Mouse (Mus musculus) CH12.LX (cell line): ENCODE data around the gene Samd13.

Experiments used
- BHLHE40 ChIP-seq: IDR thresholded peaks from 2 replicates; pipeline ENCODE4 v1.6.1; 2011; ENCODE audit warnings: mild to moderate bottlenecking, low read depth, low read length, improper control_type of control experiment
- CTCF ChIP-seq, 2 experiments: IDR thresholded peaks in 1 of 2; conservative IDR thresholded peaks in 1 of 2; 2 replicates each; pipeline ENCODE4 v1.5.1; 2011 to 2012; ENCODE audit warnings: low read depth in 2 of 2, low read length in 2 of 2, improper control_type of control experiment in 1 of 2, inconsistent platforms in 1 of 2, mild to moderate bottlenecking in 1 of 2, moderate library complexity in 1 of 2
- MAFK ChIP-seq: IDR thresholded peaks from 2 replicates; pipeline ENCODE4 v1.6.1; 2011; ENCODE audit warnings: low read length, improper control_type of control experiment; ENCODE audit not compliant: insufficient replicate concordance
- MAX ChIP-seq: IDR thresholded peaks from 2 replicates; pipeline ENCODE4 v1.6.1; 2011; ENCODE audit warnings: low read length, improper control_type of control experiment
- MEF2A ChIP-seq: IDR thresholded peaks from 2 replicates; pipeline ENCODE4 v1.6.1; 2014; ENCODE audit warnings: low read depth, mild to moderate bottlenecking, inconsistent platforms, low read length, improper control_type of control experiment, borderline replicate concordance
- RAD21 ChIP-seq: IDR thresholded peaks from 2 replicates; pipeline ENCODE4 v1.6.1; 2011; ENCODE audit warnings: low read depth, mild to moderate bottlenecking, low read length, improper control_type of control experiment, moderate library complexity
- SMC3 ChIP-seq: IDR thresholded peaks from 2 replicates; pipeline ENCODE4 v1.6.1; 2011; ENCODE audit warnings: low read depth, low read length, improper control_type of control experiment
- ZNF384 ChIP-seq: IDR thresholded peaks from 2 replicates; pipeline ENCODE4 v1.6.1; 2012; ENCODE audit warnings: low read depth, low read length, improper control_type of control experiment, inconsistent platforms

DNA sequence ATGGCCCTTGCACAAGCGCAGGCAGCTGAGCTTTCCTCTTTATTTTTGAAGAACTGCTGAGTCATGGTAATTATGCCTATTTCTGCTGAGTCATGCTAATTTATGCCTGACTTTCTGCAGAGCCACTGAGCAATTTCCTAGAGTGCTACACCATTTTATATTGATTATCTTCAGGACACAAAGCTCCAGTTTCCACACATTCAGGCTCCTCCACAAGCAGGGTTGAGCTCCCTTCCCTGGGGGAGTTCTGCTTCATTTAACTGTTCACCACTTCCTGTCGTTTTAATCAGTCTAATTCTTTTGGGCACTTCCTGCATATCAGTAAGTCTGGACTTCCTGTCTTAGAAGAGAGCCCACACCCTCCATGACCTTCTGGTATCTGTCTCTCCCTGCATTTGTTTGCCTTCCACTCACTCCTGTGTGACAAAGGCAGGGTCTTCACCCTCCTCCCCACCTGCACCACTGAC, 30.2 kb downstream of the Samd13 start:
- no peak for TF ChIP-seq BHLHE40
- TF ChIP-seq SMC3 = no peak
- no peak for TF ChIP-seq RAD21
- no peak for TF ChIP-seq ZNF384
- no peak for TF ChIP-seq MEF2A
- no peak for TF ChIP-seq CTCF (conservative IDR thresholded peaks at IDR 0.05 in 1 of 2, IDR thresholded peaks at IDR 0.05 in 1 of 2; ENCODE audit: low read depth in 2 of 2, low read length in 2 of 2)
- peak; percentile 100 for TF ChIP-seq MAFK
- TF ChIP-seq MAX = no peak
